ENCODE assay signal across 22 mouse cellular contexts in the genomic region with DNA sequence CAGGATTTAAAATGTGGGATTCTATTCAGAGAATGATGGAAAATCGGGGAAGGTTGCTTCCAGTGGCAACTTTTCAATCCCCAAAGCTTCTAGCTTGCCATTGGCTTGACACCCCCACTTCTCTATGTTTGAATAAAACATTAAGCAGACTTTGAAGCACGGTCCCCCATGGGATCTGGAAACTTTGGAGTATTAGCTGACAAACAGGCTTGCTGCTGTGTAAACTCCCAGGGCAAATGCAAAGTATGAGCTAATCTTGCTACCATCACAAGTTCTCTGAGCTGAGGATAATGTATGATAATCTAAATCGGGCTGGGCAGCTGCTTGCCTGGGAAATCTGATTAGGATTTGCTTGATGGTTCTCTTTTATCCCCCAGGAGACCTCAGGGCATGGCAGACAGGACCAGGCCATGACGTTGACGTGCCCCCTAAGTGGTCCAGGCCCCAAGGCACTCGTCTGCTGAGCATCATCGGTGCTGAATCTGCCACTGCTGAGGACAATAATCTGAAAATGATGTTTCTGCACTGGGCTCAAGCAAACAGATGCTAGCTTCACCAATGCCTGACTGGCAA.
DNase-seq lines count a peak whose midpoint lies in the region; ATAC-seq and TF ChIP-seq lines count a peak whose summit lies in the region.
"Had no signal": no experiment of that assay in that cellular context is flagged by ENCODE, and none has a peak within 500 bp of the region (broad histone marks: within the 10 kb centered on the region; RNA-seq: fewer than 3 reads in every experiment).

No protein-coding gene starts in this region.

- H3K4me2 ChIP-seq in hindbrain, postnatal 0 days (ENCODE audit: low read depth, low read length): no peak overlapping the region
- H3K4me2 ChIP-seq in neural tube, embryonic 13.5 days: no peak overlapping the region
- H3K4me2 ChIP-seq: embryonic facial prominence, embryonic 13.5 days; heart, embryonic 15.5 days; kidney, embryonic 15.5 days; lung, embryonic 14.5 days had no signal

- peaks cover 1% of the 10 kb centered on the region; the same call in 1 of the 2 replicates for H3K27me3 ChIP-seq in hindbrain, embryonic 10.5 days (ENCODE audit: insufficient read depth, poor library complexity, severe bottlenecking)
- no peaks in the 10 kb centered on the region for H3K27me3 ChIP-seq in hindbrain, postnatal 0 days (ENCODE audit: insufficient read depth, low read length)
- H3K27me3 ChIP-seq in neural tube, embryonic 13.5 days: no peaks in the 10 kb centered on the region
- H3K27me3 ChIP-seq: embryonic facial prominence, embryonic 13.5 days; kidney, embryonic 15.5 days had no signal

- 0 out of 2 replicates have a peak, but pooled peaks cover 4% of the 10 kb centered on the region for H3K4me1 ChIP-seq in hindbrain, embryonic 10.5 days (replicated peaks)
- H3K4me1 ChIP-seq in hindbrain, postnatal 0 days (ENCODE audit: insufficient read depth, low read length): no peaks in the 10 kb centered on the region
- H3K4me1 ChIP-seq in neural tube, embryonic 13.5 days (replicated peaks): peaks cover 15% of the 10 kb centered on the region; the same call in 1 of the 2 replicates
- H3K4me1 ChIP-seq: kidney, embryonic 15.5 days had no signal

- ATAC-seq in hindbrain, postnatal 0 days: no peak
- ATAC-seq in neural tube, embryonic 13.5 days (ENCODE audit: low read depth): no peak
- ATAC-seq: forebrain, embryonic 14.5 days had no signal

- H3K27ac ChIP-seq in hindbrain, embryonic 10.5 days: no peak overlapping the region
- no peak overlapping the region for H3K27ac ChIP-seq in hindbrain, postnatal 0 days
- H3K27ac ChIP-seq in neural tube, embryonic 13.5 days (replicated peaks): peak overlapping the region; percentile 42; the same call in 1 of the 2 replicates
- H3K27ac ChIP-seq: embryonic facial prominence, embryonic 13.5 days; heart, embryonic 15.5 days; kidney, embryonic 15.5 days; liver, embryonic 14.5 days had no signal

- 56% methylated on average over 7 of the region's 7 CpGs for WGBS in hindbrain, embryonic 10.5 days
- WGBS in hindbrain, postnatal 0 days: 40% methylated on average over 7 of the region's 7 CpGs
- 40% methylated on average over 7 of the region's 7 CpGs for WGBS in neural tube, embryonic 13.5 days

- DNase-seq in adrenal gland, adult (ENCODE audit: inconsistent age in 2 of 2, low spot score in 1 of 2): peak; percentile 21 to 45
- no peak for DNase-seq in adrenal gland, adult 18-20 months (ENCODE audit: low spot score in 2 of 2)
- DNase-seq in hindbrain, embryonic 10.5 days (ENCODE audit: low spot score): peak; percentile 27
- DNase-seq in hindbrain, postnatal 0 days (ENCODE audit: low spot score): no peak
- no peak for DNase-seq in neural tube, embryonic 10.5 days (ENCODE audit: extremely low spot score, low spot score)
- DNase-seq in retina, postnatal 7 days (ENCODE audit: low read depth, low spot score): peak; percentile 66
- no peak for DNase-seq in layer of hippocampus, postnatal 10 days (ENCODE audit: low spot score in 2 of 2)
- DNase-seq: cerebellum, postnatal 10 days; heart, postnatal 36 days; kidney, adult 11 months; kidney, postnatal 4 days; lung, embryonic 14.5 days; right cerebral cortex, adult 18-20 months; right cerebral cortex, postnatal 4 days; thymus, postnatal 25 days had no signal

- no peaks in the 10 kb centered on the region for H3K36me3 ChIP-seq in hindbrain, embryonic 10.5 days
- no peaks in the 10 kb centered on the region for H3K36me3 ChIP-seq in hindbrain, postnatal 0 days (ENCODE audit: insufficient read depth, low read length)
- no peaks in the 10 kb centered on the region for H3K36me3 ChIP-seq in neural tube, embryonic 13.5 days
- H3K36me3 ChIP-seq: embryonic facial prominence, embryonic 13.5 days; heart, embryonic 15.5 days; kidney, embryonic 15.5 days had no signal

- no peak for TF ChIP-seq CTCF in hindbrain, postnatal 0 days (IDR thresholded peaks at IDR 0.05; ENCODE audit: low read depth)

- no peak overlapping the region for H3K9ac ChIP-seq in hindbrain, postnatal 0 days (replicated peaks; ENCODE audit: low read length)
- H3K9ac ChIP-seq in neural tube, embryonic 13.5 days: no peak overlapping the region
- H3K9ac ChIP-seq: embryonic facial prominence, embryonic 13.5 days; heart, embryonic 15.5 days; kidney, embryonic 15.5 days; liver, embryonic 14.5 days; lung, embryonic 14.5 days had no signal

- H3K4me3 ChIP-seq in hindbrain, embryonic 10.5 days: no peak overlapping the region
- no peak overlapping the region for H3K4me3 ChIP-seq in hindbrain, postnatal 0 days (ENCODE audit: low read length)
- no peak overlapping the region for H3K4me3 ChIP-seq in neural tube, embryonic 13.5 days
- H3K4me3 ChIP-seq: embryonic facial prominence, embryonic 13.5 days; heart, embryonic 15.5 days; kidney, embryonic 15.5 days; myocyte had no signal

- no peaks in the 10 kb centered on the region for H3K9me3 ChIP-seq in hindbrain, embryonic 10.5 days
- H3K9me3 ChIP-seq in hindbrain, postnatal 0 days (ENCODE audit: low read length): no peaks in the 10 kb centered on the region
- H3K9me3 ChIP-seq in neural tube, embryonic 13.5 days: 0 out of 2 replicates have a peak, but pooled peaks cover 10% of the 10 kb centered on the region
- H3K9me3 ChIP-seq: heart, embryonic 15.5 days; kidney, embryonic 15.5 days had no signal

Comparison
In these comparisons a context has a peak if more than half of its experiments do, and no peak if none do; other contexts are left out.
1. DNase-seq: peak in adrenal gland, adult (2 of 2), hindbrain, embryonic 10.5 days (single experiment) and retina, postnatal 7 days (single experiment); none in adrenal gland, adult 18-20 months (0 of 2), hindbrain, postnatal 0 days (single experiment), neural tube, embryonic 10.5 days (single experiment) and layer of hippocampus, postnatal 10 days (0 of 2).